Mouse (Mus musculus): Measurements from ENCODE around the gene Ldhd.

DNA sequence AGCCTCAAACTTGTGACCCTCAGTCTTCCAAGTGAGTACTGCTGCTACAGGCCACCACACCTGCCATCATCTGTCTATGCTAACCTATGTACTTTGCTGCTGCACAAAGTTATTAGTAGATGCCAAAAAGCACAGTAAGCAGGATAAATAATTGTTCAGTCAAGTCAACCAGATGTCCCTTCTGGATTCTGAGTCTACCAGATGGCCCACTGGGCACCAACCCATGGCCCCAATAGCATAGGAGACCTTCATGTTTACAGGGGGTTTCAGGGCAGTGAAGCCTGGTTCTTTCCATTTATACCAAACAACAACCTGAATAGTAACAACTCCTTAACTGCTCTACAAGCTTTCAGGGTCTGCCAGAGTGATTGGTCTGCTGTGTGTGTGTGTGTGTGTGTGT, 39.0 kb downstream of the Ldhd start:
- no peak for TF ChIP-seq EP300 (optimal IDR thresholded peaks at IDR 0.05)
- no peak for TF ChIP-seq CTCF (IDR thresholded peaks at IDR 0.05; ENCODE audit: low read depth)
